Mouse (Mus musculus): ENCODE data around the gene Morf4l2.
"Not testable (repeated sequence)": the region's sequence is repeated elsewhere in the genome, so short reads cannot be mapped to it uniquely, and the experiment has no call there.

Gene Morf4l2

GRCm38 (mm10) chrX:136707446-136708167 lies 35.9 kb downstream of the Morf4l2 start, which contains the start of gene Tceal1:
Tceal1 (plus strand) TSS chrX:136707982.
- no peak for DNase-seq (ENCODE audit: low spot score in 2 of 2)

GRCm38 (mm10) chrX:136693196-136693595 lies 50.3 kb downstream of the Morf4l2 start:
- no peak for DNase-seq (ENCODE audit: low spot score in 2 of 2)

- DNase-seq (ENCODE audit: low spot score in 2 of 2), result no peak
These were observed 51.2 kb downstream of the Morf4l2 start for GRCm38 (mm10) chrX:136692294-136692675.

GRCm38 (mm10) chrX:136691606-136692293 lies 51.7 kb downstream of the Morf4l2 start:
- DNase-seq (ENCODE audit: low spot score in 2 of 2), result not testable (repeated sequence)

Data from thymus, postnatal 10 days (tissue).